Mouse (Mus musculus) cortical plate, adult 2 months (tissue): Measurements from ENCODE around the gene Hnrnpa3.

Source experiments
- CTCF ChIP-seq: fragments of 200-500 bp; IDR thresholded peaks from 2 replicates; pipeline ENCODE4 v1.5.1; 2011; ENCODE audit warnings: mild to moderate bottlenecking, control low read depth, low read length; ENCODE audit not compliant: insufficient read depth; ENCODE audit errors: extremely low read depth
- POLR2A ChIP-seq: fragments of 200-500 bp; IDR thresholded peaks from 2 replicates; pipeline ENCODE4 v1.6.1; 2011; ENCODE audit warnings: mild to moderate bottlenecking, low read length, control low read depth; ENCODE audit not compliant: insufficient read depth; ENCODE audit errors: extremely low read depth

DNA sequence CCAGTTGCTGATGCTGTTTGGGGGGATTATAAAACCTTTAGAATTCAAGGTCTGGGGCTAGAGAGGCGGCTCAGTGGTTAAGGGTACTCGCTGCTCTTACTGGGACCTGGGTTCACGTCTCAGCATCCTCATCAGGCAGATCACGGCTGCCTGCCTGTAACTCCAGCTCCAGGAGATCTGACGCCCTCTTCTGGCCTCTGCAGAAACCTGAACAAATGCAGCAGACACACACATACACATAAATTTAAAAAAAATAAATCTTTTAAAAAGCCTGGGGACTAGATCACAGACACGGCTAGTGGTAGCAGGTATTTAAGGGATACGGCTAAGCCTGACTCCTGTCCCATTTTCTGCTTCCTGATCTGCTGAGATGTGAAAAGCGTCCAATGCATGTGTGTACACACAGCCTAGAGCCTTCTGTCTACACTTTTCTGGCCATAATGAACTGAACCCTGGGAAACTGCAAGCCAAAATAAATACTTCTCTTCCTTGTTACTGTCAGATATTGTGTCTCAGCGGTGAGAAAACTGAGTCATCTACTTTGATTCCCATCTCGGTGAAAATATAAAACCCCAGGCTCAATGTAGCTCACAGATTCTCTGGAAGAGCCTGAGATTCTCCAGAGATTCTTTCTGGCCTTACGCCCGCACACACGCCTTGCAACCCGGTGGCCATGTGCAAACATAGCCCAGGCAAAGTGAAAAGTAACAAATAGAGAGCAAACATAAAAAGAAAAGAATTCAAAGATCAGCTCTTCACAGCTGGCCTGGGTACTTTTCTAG, 37.0 kb upstream of the Hnrnpa3 start:
- TF ChIP-seq CTCF (no peak), POLR2A (no peak)
